Mouse (Mus musculus) adrenal gland, adult 2 months (tissue): ENCODE data around the gene Ifit1bl1. TPM values are rescaled to one million over a fixed set of nuclear protein-coding genes. Genes with fewer than 3 reads are reported as not detected.

ENCODE experiments used
- polyA plus RNA-seq: library from polyadenylated mRNA; depleted of rRNA; stranded (reverse); fragments of >200 nt; gene quantifications from 2 replicates; pipeline ENCODE4 v1.2.3, GENCODE M21; 2012; rRNA removed
- total RNA-seq, 2 experiments: library from RNA; stranded (reverse); gene quantifications; 2 replicates each; pipeline ENCODE4 v1.2.3; 2021

Ifit1bl1 gene
- total and polyA plus RNA-seq, 3 experiments = 0.04 to 0.86 (median 0.58) TPM

Other genes with a start within 250 kb of the Ifit1bl1 start
- gene Ch25h, start 126.8 kb downstream of the Ifit1bl1 start, total RNA-seq = 1 to 10 TPM in 1 of 2 experiments, under 1 TPM in 1; 0.46 to 2.1 TPM
- gene Ch25h, start 126.8 kb downstream of the Ifit1bl1 start, polyA plus RNA-seq = 5.0 and 9.0 TPM in 2 replicates
- gene Lipa, start 74.5 kb downstream of the Ifit1bl1 start, total RNA-seq = 100 to 1,000 TPM; 103 to 185 TPM
- 44.2 and 70.9 TPM in 2 replicates for gene Lipa, start 74.5 kb downstream of the Ifit1bl1 start, polyA plus RNA-seq
- gene Ifit2, start 51.3 kb downstream of the Ifit1bl1 start, total RNA-seq = 1 to 10 TPM; 3.0 to 5.1 TPM
- gene Ifit2, start 51.3 kb downstream of the Ifit1bl1 start, polyA plus RNA-seq = 0.10 and 0.26 TPM in 2 replicates
- gene Ifit3, start 18.4 kb downstream of the Ifit1bl1 start, total RNA-seq = 1 to 10 TPM; 5.6 to 9.5 TPM
- gene Ifit3, start 18.4 kb downstream of the Ifit1bl1 start, polyA plus RNA-seq = 0.71 and 0.89 TPM in 2 replicates
- 1 to 10 TPM; 2.4 to 3.4 TPM for gene Ifit3b, start 6.0 kb upstream of the Ifit1bl1 start, total RNA-seq
- 0.44 and 0.78 TPM in 2 replicates for gene Ifit3b, start 6.0 kb upstream of the Ifit1bl1 start, polyA plus RNA-seq
- gene Ifit1bl2, start 38.8 kb upstream of the Ifit1bl1 start, total RNA-seq = under 1 TPM; 0.23 to 0.28 TPM
- 0.02 and 0.03 TPM in 2 replicates for gene Ifit1bl2, start 38.8 kb upstream of the Ifit1bl1 start, polyA plus RNA-seq
- 1 to 10 TPM; 4.3 to 4.8 TPM for gene Ifit1, start 38.9 kb upstream of the Ifit1bl1 start, total RNA-seq
- 2.0 and 2.1 TPM in 2 replicates for gene Ifit1, start 38.9 kb upstream of the Ifit1bl1 start, polyA plus RNA-seq
- gene Slc16a12, start 145.3 kb upstream of the Ifit1bl1 start, total RNA-seq = under 1 TPM; 0.46 to 0.79 TPM
- gene Slc16a12, start 145.3 kb upstream of the Ifit1bl1 start, polyA plus RNA-seq = 0.13 and 0.24 TPM in 2 replicates